Mouse (Mus musculus) midbrain, embryonic 11.5 days (tissue): ENCODE data around the gene Iqck. TPM values are rescaled to one million over a fixed set of nuclear protein-coding genes. Genes with fewer than 3 reads are reported as not detected.

Experiments used
- ATAC-seq: fragments of 200-750 bp; cut with Nextera tagmentation; 2 replicates; pipeline ENCODE4 v1.8.0; 2017; ENCODE audit warnings: moderate TSS enrichment, moderate library complexity; ENCODE audit not compliant: low FRiP score
- DNase-seq: peaks from one replicate; pipeline ENCODE4 v3.0.0; 2015; ENCODE audit warnings: low spot score; ENCODE audit errors: missing footprints
- H3K27ac ChIP-seq: fragments of 300-500 bp; sonication (generic); 2 replicates; pipeline ENCODE4 v1.5.1; 2014; ENCODE audit warnings: low read depth, low read length
- H3K27me3 ChIP-seq: fragments of 300-500 bp; sonication (generic); 2 replicates; pipeline ENCODE4 v1.6.1; 2014; ENCODE audit warnings: mild to moderate bottlenecking, low read length, moderate library complexity, mixed read lengths; ENCODE audit not compliant: control insufficient read depth, insufficient read depth
- H3K36me3 ChIP-seq: fragments of 300-500 bp; sonication (generic); 2 replicates; pipeline ENCODE4 v1.6.1; 2014; ENCODE audit warnings: mild to moderate bottlenecking, low read length, moderate library complexity, mixed read lengths; ENCODE audit not compliant: control insufficient read depth, insufficient read depth
- H3K4me1 ChIP-seq: fragments of 300-500 bp; sonication (generic); 2 replicates; pipeline ENCODE4 v1.6.1; 2014; ENCODE audit warnings: low read length; ENCODE audit not compliant: control insufficient read depth, insufficient read depth
- H3K4me2 ChIP-seq: fragments of 300-500 bp; sonication (generic); 2 replicates; pipeline ENCODE4 v1.6.1; 2014; ENCODE audit warnings: mild to moderate bottlenecking, moderate library complexity
- H3K4me3 ChIP-seq: fragments of 300-500 bp; sonication (generic); 2 replicates; pipeline ENCODE4 v1.5.1; 2014; ENCODE audit warnings: low read depth, low read length
- H3K9ac ChIP-seq: fragments of 300-500 bp; sonication (generic); 2 replicates; pipeline ENCODE4 v1.6.1; 2014; ENCODE audit warnings: low read length
- H3K9me3 ChIP-seq: fragments of 300-500 bp; sonication (generic); 2 replicates; pipeline ENCODE4 v1.6.1; 2016; ENCODE audit warnings: low read length; ENCODE audit not compliant: control insufficient read depth
- WGBS: fragments of 180-500 bp; shearing (Covaris S2); extraction: QIAGEN DNeasy Blood & Tissue Kit; methylation state at CpG from one replicate; pipeline ENCODE4 v1.1.7; 2014; 5-methylcytosine and 5-hydroxymethylcytosine counted together
- polyA plus RNA-seq: library from polyadenylated mRNA; unstranded; fragments of >200 nt; fragmentation: Nextera tagmentation; extraction: Ambion mirVana; gene quantifications from 2 replicates; pipeline ENCODE4 v1.2.1, GENCODE M21; 2014

Gene Iqck
- polyA plus RNA-seq, 1 experiment from 2014 or later, result 3.2 TPM

- WGBS, result 70% methylated on average over 2 of the region's 2 CpGs
- no peaks in the 10 kb centered on the region for H3K36me3 ChIP-seq
- H3K27ac ChIP-seq, result no peak overlapping the region
- no peak overlapping the region for H3K4me3 ChIP-seq
- H3K4me1 ChIP-seq, result no peaks in the 10 kb centered on the region
- ATAC-seq, result no peak
- no peak for DNase-seq
- H3K27me3 ChIP-seq, result no peaks in the 10 kb centered on the region
- no peaks in the 10 kb centered on the region for H3K9me3 ChIP-seq
- no peak overlapping the region for H3K9ac ChIP-seq
- no peak overlapping the region for H3K4me2 ChIP-seq
Measured at GRCm38 (mm10) chr7:119001965-119002364, 146.4 kb downstream of the Iqck start.

- no peak overlapping the region for H3K9ac ChIP-seq
- ATAC-seq, result no peak
Measured at GRCm38 (mm10) chr7:119002501-119002900, 146.9 kb downstream of the Iqck start.

GRCm38 (mm10) chr7:119010854-119011529 is 155.4 kb downstream of the Iqck start:
- H3K9ac ChIP-seq, result no peak overlapping the region
- H3K4me3 ChIP-seq, result no peak overlapping the region
- DNase-seq (peak; percentile 98), ATAC-seq (peak; percentile 30; the same call in 1 of the 2 replicates)
- H3K27ac ChIP-seq, result no peak overlapping the region
- no peaks in the 10 kb centered on the region for H3K27me3 ChIP-seq
- no peaks in the 10 kb centered on the region for H3K4me1 ChIP-seq
- 14% methylated on average over 5 of the region's 5 CpGs for WGBS
- H3K9me3 ChIP-seq, result no peaks in the 10 kb centered on the region
- H3K36me3 ChIP-seq, result no peaks in the 10 kb centered on the region
- no peak overlapping the region for H3K4me2 ChIP-seq

More at GRCm38 (mm10) chr7:119002501-119002900, 146.9 kb downstream of the Iqck start:
- WGBS, result 61% methylated on average over 2 of the region's 2 CpGs
- H3K4me3 ChIP-seq, result no peak overlapping the region
- no peaks in the 10 kb centered on the region for H3K9me3 ChIP-seq
- H3K4me1 ChIP-seq, result no peaks in the 10 kb centered on the region
- no peaks in the 10 kb centered on the region for H3K36me3 ChIP-seq
- no peak overlapping the region for H3K27ac ChIP-seq
- no peak for DNase-seq
- no peaks in the 10 kb centered on the region for H3K27me3 ChIP-seq
- no peak overlapping the region for H3K4me2 ChIP-seq

GRCm38 (mm10) chr7:119015736-119016135 is 160.2 kb downstream of the Iqck start:
- Histone ChIP-seq H3K36me3 (no peaks in the 10 kb centered on the region), H3K4me2 (no peak overlapping the region), H3K9me3 (no peaks in the 10 kb centered on the region), H3K27me3 (no peaks in the 10 kb centered on the region), H3K9ac (no peak overlapping the region), H3K4me3 (no peak overlapping the region), H3K27ac (no peak overlapping the region), H3K4me1 (no peaks in the 10 kb centered on the region)
- ATAC-seq, result no peak
- peak; percentile 88 for DNase-seq
- WGBS, result 6% methylated on average over 3 of the region's 3 CpGs

- Histone ChIP-seq H3K4me1 (no peaks in the 10 kb centered on the region), H3K4me3 (no peak overlapping the region), H3K9me3 (no peaks in the 10 kb centered on the region), H3K9ac (no peak overlapping the region), H3K27ac (no peak overlapping the region), H3K27me3 (no peaks in the 10 kb centered on the region), H3K4me2 (no peak overlapping the region), H3K36me3 (no peaks in the 10 kb centered on the region)
- ATAC-seq (peak; percentile 83), DNase-seq (peak; percentile 96)
- WGBS, result 18% methylated on average over 4 of the region's 4 CpGs
Measured at GRCm38 (mm10) chr7:119019537-119019936, 164.0 kb downstream of the Iqck start.

Other genes with a start within 250 kb of the Iqck start
- gene Gde1, start 150.0 kb upstream of the Iqck start, polyA plus RNA-seq, result 99.7 and 104 TPM in 2 replicates
- gene Ccp110, start 143.2 kb upstream of the Iqck start, polyA plus RNA-seq, result 24.0 and 25.7 TPM in 2 replicates
- 74.2 and 82.8 TPM in 2 replicates for gene Vps35l, start 115.5 kb upstream of the Iqck start, polyA plus RNA-seq
- 109 and 118 TPM in 2 replicates for gene Knop1, start 502 bp downstream of the Iqck start, polyA plus RNA-seq
- gene Gprc5b, start 139.5 kb downstream of the Iqck start, polyA plus RNA-seq, result 20.0 and 20.1 TPM in 2 replicates